Mouse (Mus musculus): ENCODE measurements around the gene Gm45521.

The Gm45521 gene

GRCm38 (mm10) chr14:7957049-7957448, at the start of gene Gm45521:
Gene Gm45521, plus strand, starts transcription at chr14:7957288.
- no peak for DNase-seq (ENCODE audit: low read depth, low spot score)

DNA sequence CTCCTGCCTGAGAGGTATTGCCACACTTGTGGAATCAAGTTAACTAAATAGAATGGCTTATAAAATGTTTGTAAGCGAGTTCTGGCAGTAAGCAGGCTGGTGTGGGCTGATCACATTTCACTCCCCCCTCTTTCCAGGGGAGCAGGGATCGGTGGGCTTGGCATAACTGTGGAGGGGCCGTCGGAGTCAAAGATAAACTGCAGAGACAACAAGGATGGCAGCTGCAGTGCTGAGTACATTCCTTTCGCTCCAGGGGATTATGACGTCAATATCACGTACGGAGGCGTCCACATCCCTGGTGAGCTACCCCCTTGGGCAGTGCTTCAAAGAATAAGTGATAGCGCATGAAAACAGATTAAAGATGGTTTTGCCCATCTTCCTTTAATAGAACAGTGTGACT, 47.6 kb upstream of the Gm45521 start:
- no peak for DNase-seq (ENCODE audit: low read depth, low spot score)

DNA sequence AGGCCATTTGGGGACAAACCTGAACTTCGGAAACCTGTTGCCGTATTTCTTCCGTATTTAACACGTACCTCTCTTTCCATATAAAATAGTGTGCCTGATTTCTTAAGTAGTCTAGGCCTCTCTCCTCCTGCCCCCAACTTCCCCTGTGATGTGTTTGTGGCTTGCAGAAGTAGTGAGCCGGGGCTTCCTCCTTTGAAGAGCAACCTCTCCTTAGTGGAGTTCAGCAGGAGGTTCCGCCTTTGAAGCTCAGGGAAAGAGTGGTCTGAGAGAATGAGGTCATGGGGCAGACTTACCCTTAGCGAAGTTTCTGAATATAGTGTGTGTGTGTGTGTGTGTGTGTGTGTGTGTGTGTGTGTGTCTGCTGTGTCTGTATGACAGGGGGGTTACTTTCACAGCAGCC, 43.2 kb upstream of the Gm45521 start:
- DNase-seq (ENCODE audit: low read depth, low spot score) = no peak

- no peak for DNase-seq (ENCODE audit: low read depth, low spot score)
These were observed 42.6 kb upstream of the Gm45521 start for GRCm38 (mm10) chr14:7914461-7914860.

DNA sequence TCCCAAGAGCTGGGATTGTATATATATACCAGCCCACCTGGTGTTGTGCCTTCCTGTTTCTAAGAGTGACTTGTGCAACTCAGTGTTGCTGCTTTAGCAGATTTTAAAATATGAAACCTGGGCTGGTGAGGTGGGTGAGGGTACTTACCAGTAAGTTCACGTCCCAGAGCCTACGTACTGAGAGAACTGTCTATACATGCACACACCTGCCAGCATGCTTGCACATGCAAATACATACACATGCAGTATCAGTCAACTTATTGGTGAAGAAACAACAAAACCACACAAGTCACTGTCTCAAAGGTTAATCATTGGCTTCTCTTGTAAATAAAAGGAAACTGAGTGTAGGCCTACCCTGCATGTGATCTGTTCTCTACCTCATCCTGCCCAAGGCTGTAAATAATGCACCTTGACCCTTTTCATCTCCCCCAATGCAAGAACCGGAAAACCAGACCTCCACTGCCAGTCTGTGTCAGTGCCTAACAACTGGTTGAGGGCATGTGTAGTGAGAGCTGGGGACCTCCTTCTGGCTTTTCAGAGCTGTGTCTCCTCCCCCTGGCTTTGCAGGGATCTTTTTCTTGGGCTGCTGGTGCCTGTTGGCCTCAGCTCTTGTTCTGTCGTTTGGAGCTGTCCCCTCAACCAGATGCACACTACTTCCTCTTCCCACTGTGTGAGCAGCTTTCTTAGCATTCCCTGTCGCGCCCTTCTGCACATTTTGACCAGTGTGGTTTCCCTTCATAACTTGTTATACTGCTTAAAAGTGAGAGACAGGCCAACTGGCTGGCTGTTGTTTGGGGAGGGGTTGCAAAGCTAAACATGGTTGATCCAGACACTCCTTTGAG, 38.7 kb upstream of the Gm45521 start:
- DNase-seq (ENCODE audit: low read depth, low spot score) = no peak

DNA sequence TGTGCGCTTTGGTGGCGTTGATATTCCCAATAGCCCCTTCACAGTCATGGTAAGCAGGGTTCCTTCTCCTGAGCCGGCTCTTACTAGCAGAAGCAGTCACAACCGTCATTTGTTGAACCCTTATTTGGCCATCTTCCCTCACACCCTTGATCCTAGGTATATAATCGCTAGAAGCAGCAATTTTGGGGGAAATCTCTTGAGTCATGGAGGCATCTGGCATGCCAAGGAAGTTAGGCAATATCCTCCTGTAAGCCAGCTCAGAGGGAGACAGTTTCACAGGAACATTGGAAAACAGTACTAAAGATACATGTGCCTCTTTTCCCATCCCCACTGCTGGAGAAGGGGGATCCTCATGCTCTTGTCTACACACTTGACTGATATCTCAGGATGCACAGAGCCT, 37.8 kb upstream of the Gm45521 start:
- DNase-seq (ENCODE audit: low read depth, low spot score) = no peak

DNA sequence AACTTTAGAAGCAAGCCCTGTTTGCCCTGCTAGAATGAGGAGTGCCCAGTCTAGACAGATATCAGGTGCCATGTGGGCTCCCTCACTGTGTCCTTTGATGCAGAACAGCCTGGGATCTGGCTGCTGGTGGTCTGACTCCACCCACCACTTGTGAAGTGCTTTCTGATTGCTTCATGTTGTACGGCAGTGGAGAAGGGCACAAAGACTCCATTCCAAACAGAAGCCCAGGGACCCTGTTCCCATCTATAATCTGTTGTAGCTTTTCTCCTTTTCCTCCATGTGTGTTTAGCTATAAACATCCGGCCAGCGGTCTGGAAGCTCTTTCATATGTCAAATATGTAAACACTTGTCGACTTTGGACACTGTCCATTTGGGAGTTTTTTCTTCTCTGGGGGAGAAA, 37.2 kb upstream of the Gm45521 start:
- no peak for DNase-seq (ENCODE audit: low read depth, low spot score)

GRCm38 (mm10) chr14:7921459-7921858, 35.6 kb upstream of the Gm45521 start:
- DNase-seq (ENCODE audit: low read depth, low spot score) = no peak

DNA sequence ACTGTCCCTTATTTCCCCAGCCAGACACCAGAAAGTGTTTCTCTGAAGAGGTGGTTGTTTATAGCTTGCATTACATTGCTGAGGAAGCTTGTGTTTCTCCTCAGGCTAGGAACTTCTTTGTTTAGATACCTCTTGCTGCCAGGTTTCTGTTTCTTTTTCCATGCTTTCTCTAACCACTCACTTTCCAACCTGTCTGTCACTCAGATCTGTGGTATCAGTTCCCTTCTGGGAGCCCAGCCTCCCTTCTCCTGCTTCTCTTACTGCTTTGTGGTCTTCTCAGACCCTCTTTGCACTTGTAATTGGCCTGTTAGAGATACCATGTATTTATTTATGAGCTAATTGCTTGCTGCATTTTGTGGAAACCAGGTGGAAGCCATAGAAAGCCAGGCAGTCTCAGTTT, 33.5 kb upstream of the Gm45521 start:
- no peak for DNase-seq (ENCODE audit: low read depth, low spot score)

DNA sequence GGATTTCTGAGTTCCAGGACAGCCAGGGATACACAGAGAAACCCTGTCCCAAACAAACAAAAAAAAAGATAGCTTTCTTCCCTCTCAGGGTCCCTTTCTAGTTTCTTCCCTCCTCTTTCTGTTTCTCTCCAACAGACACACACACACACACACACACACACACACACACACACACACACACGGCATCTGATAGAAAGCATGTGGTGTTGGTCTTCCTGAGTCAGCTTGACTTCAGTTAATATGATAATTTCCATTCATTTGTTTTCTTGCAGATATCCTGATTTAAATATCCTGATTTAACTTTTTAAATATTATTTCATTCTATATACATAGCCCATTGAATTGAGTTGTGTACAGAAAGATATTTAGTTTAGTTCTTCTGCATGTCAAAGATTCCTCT, 28.7 kb upstream of the Gm45521 start:
- DNase-seq (ENCODE audit: low read depth, low spot score) = no peak

DNA sequence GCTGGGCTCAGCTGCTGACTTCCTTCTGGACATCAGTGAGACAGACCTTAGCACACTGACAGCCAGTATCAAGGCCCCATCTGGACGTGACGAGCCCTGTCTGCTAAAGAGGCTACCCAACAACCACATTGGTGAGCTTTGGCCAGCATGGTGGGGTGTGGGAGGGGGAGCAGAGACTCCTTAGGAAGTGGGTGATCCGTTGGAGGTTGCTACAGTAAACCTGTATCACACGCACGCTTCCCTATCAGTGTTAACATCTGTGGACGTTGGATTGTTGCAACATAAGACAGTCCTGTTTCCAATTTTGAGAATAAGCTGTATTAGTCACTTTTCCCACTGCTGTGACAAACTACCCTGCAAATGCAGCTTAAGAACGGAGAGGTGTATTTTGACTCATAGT, 28.1 kb upstream of the Gm45521 start:
- DNase-seq (ENCODE audit: low read depth, low spot score) = no peak

GRCm38 (mm10) chr14:7932151-7932550, 24.9 kb upstream of the Gm45521 start:
- DNase-seq (ENCODE audit: low read depth, low spot score) = no peak

- no peak for DNase-seq (ENCODE audit: low read depth, low spot score)
These were observed 22.9 kb upstream of the Gm45521 start for GRCm38 (mm10) chr14:7934166-7934565.

- DNase-seq (ENCODE audit: low read depth, low spot score) = peak; percentile 42
These were observed 19.9 kb upstream of the Gm45521 start for GRCm38 (mm10) chr14:7937052-7937630.

- DNase-seq (ENCODE audit: low read depth, low spot score) = no peak
These were observed 18.0 kb upstream of the Gm45521 start for GRCm38 (mm10) chr14:7938809-7939784.

DNA sequence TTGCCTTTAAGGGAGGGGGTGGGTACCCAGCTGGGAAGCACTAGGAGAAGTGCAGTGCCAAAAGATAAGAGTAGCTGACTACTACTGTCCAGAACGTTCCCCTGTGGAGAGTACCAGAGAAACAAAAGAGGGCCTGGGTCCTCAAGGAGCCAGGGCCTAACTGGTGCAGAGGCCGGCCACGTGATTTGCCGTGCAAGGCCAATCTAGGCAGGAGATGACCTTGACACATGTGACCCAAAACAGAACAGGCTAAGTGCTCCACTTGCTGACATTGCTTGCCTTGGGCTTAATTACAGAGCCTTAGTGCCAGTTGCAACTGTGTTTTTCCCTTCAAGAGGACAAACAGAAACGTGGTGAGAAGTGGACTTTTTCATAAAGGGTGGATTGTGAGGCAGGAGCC, 15.7 kb upstream of the Gm45521 start:
- DNase-seq (ENCODE audit: low read depth, low spot score) = no peak

GRCm38 (mm10) chr14:7943101-7943800, 13.8 kb upstream of the Gm45521 start:
- no peak for DNase-seq (ENCODE audit: low read depth, low spot score)

DNA sequence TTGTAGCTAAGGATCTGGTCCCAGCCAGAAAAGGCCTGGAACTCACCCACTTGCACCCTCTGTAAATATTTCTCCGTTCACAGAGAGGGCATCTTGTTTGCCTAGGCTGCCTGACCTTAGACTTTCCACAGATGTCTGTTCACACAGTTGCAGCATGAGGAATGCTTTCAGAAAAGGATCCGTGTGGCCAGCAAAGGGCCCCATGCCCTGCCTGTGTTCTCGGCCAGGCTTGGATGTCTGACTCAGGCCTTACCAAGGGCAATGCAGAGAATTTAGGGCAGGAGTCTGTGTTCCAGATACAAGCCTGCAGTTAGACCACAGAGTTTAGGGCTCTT, 13.3 kb upstream of the Gm45521 start:
- DNase-seq (ENCODE audit: low read depth, low spot score) = no peak

- DNase-seq (ENCODE audit: low read depth, low spot score) = peak; percentile 27
These were observed 12.6 kb upstream of the Gm45521 start for GRCm38 (mm10) chr14:7944349-7945039.

- no peak for DNase-seq (ENCODE audit: low read depth, low spot score)
These were observed 11.8 kb upstream of the Gm45521 start for GRCm38 (mm10) chr14:7945261-7945660.

DNA sequence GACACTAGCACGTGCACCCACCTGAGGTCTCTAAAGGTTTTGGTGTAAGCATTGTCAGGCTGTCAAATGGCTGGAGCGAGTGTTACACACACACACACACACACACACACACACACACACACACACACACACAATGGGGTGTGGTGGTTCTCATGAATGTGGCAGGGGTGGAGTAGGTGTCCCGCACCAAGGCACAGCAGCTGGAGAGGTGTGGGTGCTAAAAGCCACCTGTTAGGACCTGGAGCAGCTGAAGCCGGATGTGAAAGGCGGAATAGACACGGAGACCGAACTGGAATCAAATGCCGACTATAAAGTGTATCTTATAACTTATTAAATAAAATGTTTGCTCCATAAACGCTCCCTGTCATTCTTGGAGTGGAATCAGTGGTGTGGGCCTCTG, 5.9 kb upstream of the Gm45521 start:
- DNase-seq (ENCODE audit: low read depth, low spot score) = no peak
